Mouse (Mus musculus): ENCODE measurements around the gene Pla2g6. TPM values are rescaled to one million over a fixed set of nuclear protein-coding genes. Genes with fewer than 3 reads are reported as not detected.

Pla2g6 gene
- total RNA-seq, 2 experiments from 2014 or later = 15.8 to 20.4 TPM

GRCm38 (mm10) chr15:79277728-79278127 is 50.5 kb downstream of the Pla2g6 start:
- DNase-seq (ENCODE audit: low spot score) = no peak

- DNase-seq (ENCODE audit: low spot score) = no peak
Measured at GRCm38 (mm10) chr15:79273020-79273419, 55.2 kb downstream of the Pla2g6 start.

GRCm38 (mm10) chr15:79271124-79271746 is 57.0 kb downstream of the Pla2g6 start:
- peak; percentile 53 for DNase-seq (ENCODE audit: low spot score)

- DNase-seq (ENCODE audit: low spot score) = peak; percentile 80
Measured at GRCm38 (mm10) chr15:79270317-79271123, 57.7 kb downstream of the Pla2g6 start.

- DNase-seq (ENCODE audit: low spot score) = no peak
Measured at GRCm38 (mm10) chr15:79268521-79268920, 59.7 kb downstream of the Pla2g6 start.

GRCm38 (mm10) chr15:79265384-79265783 is 62.8 kb downstream of the Pla2g6 start:
- no peak for DNase-seq (ENCODE audit: low spot score)

GRCm38 (mm10) chr15:79263726-79264125 is 64.5 kb downstream of the Pla2g6 start:
- DNase-seq (ENCODE audit: low spot score) = no peak

- DNase-seq (ENCODE audit: low spot score) = no peak
Measured at GRCm38 (mm10) chr15:79262786-79263309, 65.3 kb downstream of the Pla2g6 start.

- peak; percentile 50 for DNase-seq (ENCODE audit: low spot score)
Measured at GRCm38 (mm10) chr15:79262375-79262774, 65.8 kb downstream of the Pla2g6 start.

GRCm38 (mm10) chr15:79261757-79262156 is 66.4 kb downstream of the Pla2g6 start:
- DNase-seq (ENCODE audit: low spot score) = no peak

GRCm38 (mm10) chr15:79261095-79261725 is 67.0 kb downstream of the Pla2g6 start:
- DNase-seq (ENCODE audit: low spot score) = no peak

GRCm38 (mm10) chr15:79258521-79258920 is 69.7 kb downstream of the Pla2g6 start:
- DNase-seq (ENCODE audit: low spot score) = no peak

GRCm38 (mm10) chr15:79254661-79255060 is 73.5 kb downstream of the Pla2g6 start, which contains the start of gene Slc16a8:
Gene Slc16a8 (minus strand): TSS chr15:79254761.
- no peak for DNase-seq (ENCODE audit: low spot score)

GRCm38 (mm10) chr15:79252580-79252979 is 75.6 kb downstream of the Pla2g6 start:
- no peak for DNase-seq (ENCODE audit: low spot score)

- DNase-seq (ENCODE audit: low spot score) = no peak
Measured at GRCm38 (mm10) chr15:79251781-79252491, 76.3 kb downstream of the Pla2g6 start.

GRCm38 (mm10) chr15:79251168-79251567 is 77.0 kb downstream of the Pla2g6 start:
- DNase-seq (ENCODE audit: low spot score) = no peak

- DNase-seq (ENCODE audit: low spot score) = no peak
Measured at GRCm38 (mm10) chr15:79250236-79250635, 78.0 kb downstream of the Pla2g6 start.

- no peak for DNase-seq (ENCODE audit: low spot score)
Measured at GRCm38 (mm10) chr15:79245321-79245720, 82.9 kb downstream of the Pla2g6 start.

- DNase-seq (ENCODE audit: low spot score) = no peak
Measured at GRCm38 (mm10) chr15:79244071-79244893, 83.9 kb downstream of the Pla2g6 start.

GRCm38 (mm10) chr15:79243234-79244042 is 84.8 kb downstream of the Pla2g6 start:
- DNase-seq (ENCODE audit: low spot score) = peak; percentile 98

Data from gastrocnemius, adult 18-20 months (tissue).